Mouse (Mus musculus) central nervous system, embryonic 14 days (tissue): ENCODE data around the gene Nhsl2. TPM values are rescaled to one million over a fixed set of nuclear protein-coding genes. Genes with fewer than 3 reads are reported as not detected.

ENCODE experiments used
- polyA plus RNA-seq: library from polyadenylated mRNA; depleted of rRNA; stranded (reverse); fragments of >200 nt; gene quantifications from 2 replicates; pipeline ENCODE4 v1.2.3, GENCODE M21; 2012; rRNA removed

Gene Nhsl2
- polyA plus RNA-seq = 2.2 and 3.3 TPM in 2 replicates

GRCm38 (mm10) chrX:101849281-101849821 lies at the start of gene Nhsl2:
Gene Nhsl2, plus strand, starts transcription at chrX:101849385.

GRCm38 (mm10) chrX:102070591-102071471 lies 221.6 kb downstream of the Nhsl2 start, which contains the start of gene Rtl5:
Gene Rtl5, minus strand, starts transcription at chrX:102071304.

DNA sequence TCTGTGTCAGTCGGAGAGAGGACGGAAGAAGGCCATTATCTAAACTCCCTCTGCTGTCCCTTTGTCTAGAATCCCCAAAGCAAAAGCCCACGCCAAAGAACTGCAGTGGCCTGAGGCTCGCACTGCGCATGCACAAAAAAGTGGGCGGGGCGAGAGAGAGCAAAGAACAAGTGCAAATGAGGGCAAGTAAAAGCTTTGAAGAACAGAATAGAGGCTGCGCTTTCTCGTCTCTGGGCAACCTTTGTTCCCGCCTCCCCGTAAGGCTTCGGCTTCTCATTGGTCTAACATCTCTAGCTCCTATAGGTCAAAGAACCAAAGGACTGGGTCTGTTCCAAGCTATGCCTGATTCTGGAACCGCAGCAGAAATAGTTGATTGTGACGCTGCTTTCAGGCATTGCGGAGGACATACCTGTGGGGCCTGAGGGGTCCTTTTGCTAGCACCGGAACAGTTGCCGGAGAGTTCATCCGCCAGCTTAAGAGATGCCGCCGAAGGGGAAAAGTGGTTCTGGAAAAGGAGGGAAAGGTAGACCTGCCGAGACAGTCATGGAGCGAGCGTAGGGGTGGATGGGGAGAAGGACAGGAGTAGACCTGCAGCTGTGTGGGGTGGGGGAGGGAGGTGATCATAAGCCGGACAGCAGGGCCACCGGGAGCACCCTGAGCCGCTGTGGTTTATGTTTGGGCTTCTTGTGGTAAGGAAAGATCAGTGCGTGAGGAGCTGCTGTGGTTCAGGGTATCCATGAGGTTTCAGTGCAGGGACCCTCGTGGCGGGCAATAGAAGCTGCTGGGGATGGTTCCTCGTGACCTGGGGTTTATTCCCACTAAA lies 270.1 kb downstream of the Nhsl2 start, which contains the start of gene Pin4:
Gene Pin4, plus strand, starts transcription at position 406 of the 823 bp plus-strand sequence.

Other genes starting within 250 kb of the Nhsl2 start
- gene Ogt, start 209.3 kb upstream of the Nhsl2 start, polyA plus RNA-seq = 404 and 452 TPM in 2 replicates
- 0.20 and 0.29 TPM in 2 replicates for gene Cxcr3, start 115.1 kb upstream of the Nhsl2 start, polyA plus RNA-seq
- gene Gm4779, start 55.0 kb upstream of the Nhsl2 start, polyA plus RNA-seq = 0.07 and 1.1 TPM in 2 replicates
- 0.05 and 0.46 TPM in 2 replicates for gene 8030474K03Rik, start 54.7 kb upstream of the Nhsl2 start, polyA plus RNA-seq
- gene Rtl5, start 221.9 kb downstream of the Nhsl2 start, polyA plus RNA-seq = 62.3 and 81.0 TPM in 2 replicates